In genomic region chr4:73423049-73423448, GRCm38 (mm10) we compare ENCODE assay signal across 18 mouse cellular contexts. TPM values are rescaled to one million over a fixed set of nuclear protein-coding genes. Genes with fewer than 3 reads are reported as not detected.
A peak's percentile ranks its signal among the peaks of the same experiment; 100 is the strongest.
DNase-seq lines count a peak whose midpoint lies in the region.
"Had no signal": no experiment of that assay in that cellular context is flagged by ENCODE, and none has a peak within 500 bp of the region (broad histone marks: within the 10 kb centered on the region; RNA-seq: fewer than 3 reads in every experiment).

No protein-coding gene starts in this region.

- peak; percentile 84 for DNase-seq in heart, adult 11 months
- no peak for DNase-seq in heart, postnatal 25 days (ENCODE audit: low spot score)
- DNase-seq: adrenal gland, adult 2 months; adrenal gland, adult 8-10 months; adrenal gland, postnatal 10 days; adrenal gland, postnatal 14 days; adrenal gland, postnatal 25 days; adrenal gland, postnatal 36 days; B cell, adult 2 months; cerebellum, adult 11 months; cerebellum, adult 11-12 months; cerebellum, adult 18-20 months; cerebellum, adult 2 months had no signal

- intact Hi-C loops in heart, postnatal 25 days (cut with DNase I): no loop called here

RNA-seq across cellular contexts. Expression of gene Gm11487, which starts 18.2 kb away (rescaled TPM):
- not detected for total RNA-seq in heart, postnatal 25 days (2021)
- total RNA-seq: adrenal gland, adult 18-20 months; adrenal gland, adult 2 months; adrenal gland, adult 8-10 months; adrenal gland, postnatal 10 days; adrenal gland, postnatal 14 days; adrenal gland, postnatal 25 days; adrenal gland, postnatal 36 days; adrenal gland, postnatal 4 days; CH12.LX; G1E; MEL had no signal
